ENCODE assay signal across 8 mouse cellular contexts in genomic region chr4:149586044-149586782, GRCm38 (mm10). TPM values are rescaled to one million over a fixed set of nuclear protein-coding genes. Genes with fewer than 3 reads are reported as not detected.
DNase-seq lines count a peak whose midpoint lies in the region; ATAC-seq and TF ChIP-seq lines count a peak whose summit lies in the region.

Gene Clstn1 (plus strand): TSS chr4:149586468.

- H3K27me3 ChIP-seq in heart, embryonic 12.5 days (replicated peaks): peaks cover 52% of the 10 kb centered on the region
- peaks cover 56% of the 10 kb centered on the region for H3K27me3 ChIP-seq in kidney, embryonic 15.5 days
- peaks cover 65% of the 10 kb centered on the region for H3K27me3 ChIP-seq in liver, embryonic 11.5 days (replicated peaks; ENCODE audit: control insufficient read depth, insufficient read depth, low read length)

- ATAC-seq in heart, embryonic 12.5 days (ENCODE audit: insufficient number of reproducible peaks, low FRiP score): peak; percentile 73
- peak; percentile 80 for ATAC-seq in kidney, embryonic 15.5 days (replicated peaks; ENCODE audit: low FRiP score)
- peak; percentile 47; the same call in 1 of the 2 replicates for ATAC-seq in liver, embryonic 11.5 days (replicated peaks; ENCODE audit: low FRiP score)

- no peak within 1 kb of the TSS for H3K27ac ChIP-seq in embryonic fibroblast, embryonic 13.5 days (ENCODE audit: insufficient read depth, low read length)
- no peak within 1 kb of the TSS for H3K27ac ChIP-seq in heart, embryonic 12.5 days (ENCODE audit: poor library complexity, severe bottlenecking)
- no peak within 1 kb of the TSS for H3K27ac ChIP-seq in kidney, embryonic 15.5 days
- H3K27ac ChIP-seq in liver, embryonic 11.5 days (ENCODE audit: low read depth, low read length): no peak within 1 kb of the TSS

- H3K4me3 ChIP-seq in embryonic fibroblast, embryonic 13.5 days (ENCODE audit: insufficient read depth, low read length): peak within 1 kb of the TSS; percentile 56
- H3K4me3 ChIP-seq in heart, embryonic 12.5 days: peak within 1 kb of the TSS; percentile 68
- H3K4me3 ChIP-seq in kidney, embryonic 15.5 days (replicated peaks): peak within 1 kb of the TSS; percentile 89
- peak within 1 kb of the TSS; percentile 68 for H3K4me3 ChIP-seq in liver, embryonic 11.5 days (ENCODE audit: low read depth, low read length)

- 0 out of 2 replicates have a peak, but pooled peaks cover under 1% of the 10 kb centered on the region for H3K9me3 ChIP-seq in heart, embryonic 12.5 days (replicated peaks)
- H3K9me3 ChIP-seq in kidney, embryonic 15.5 days (replicated peaks): no peaks in the 10 kb centered on the region
- H3K9me3 ChIP-seq in liver, embryonic 11.5 days (ENCODE audit: control insufficient read depth, low read length): no peaks in the 10 kb centered on the region

- H3K4me2 ChIP-seq in heart, embryonic 12.5 days: peak within 1 kb of the TSS; percentile 94
- peak within 1 kb of the TSS; percentile 89 for H3K4me2 ChIP-seq in kidney, embryonic 15.5 days
- peak within 1 kb of the TSS; percentile 87 for H3K4me2 ChIP-seq in liver, embryonic 11.5 days

- peak; percentile 53; the same call in 1 of the 2 replicates for TF ChIP-seq POLR2A in embryonic fibroblast, embryonic 13.5 days (IDR thresholded peaks at IDR 0.05; ENCODE audit: low read depth, low read length)

- peak within 1 kb of the TSS; percentile 70 for H3K9ac ChIP-seq in heart, embryonic 12.5 days
- peak within 1 kb of the TSS; percentile 85 for H3K9ac ChIP-seq in kidney, embryonic 15.5 days
- H3K9ac ChIP-seq in liver, embryonic 11.5 days (ENCODE audit: low read depth, low read length): peak within 1 kb of the TSS; percentile 65

- DNase-seq in CD4-positive helper T cell, adult 2 months (ENCODE audit: low read depth, low spot score): peak; percentile 60
- peak; percentile 71 to 85 for DNase-seq in adrenal gland, postnatal 36 days
- peak; percentile 71 for DNase-seq in liver, embryonic 11.5 days (ENCODE audit: low spot score)
- peak; percentile 78 for DNase-seq in neural tube, embryonic 10.5 days (ENCODE audit: extremely low spot score, low spot score)
- peak; percentile 68 for DNase-seq in urinary bladder, postnatal 14 days (ENCODE audit: low spot score)

- 0 out of 2 replicates have a peak, but pooled peaks cover 2% of the 10 kb centered on the region for H3K4me1 ChIP-seq in embryonic fibroblast, embryonic 13.5 days (ENCODE audit: control insufficient read depth, insufficient read depth, low read length)
- H3K4me1 ChIP-seq in heart, embryonic 12.5 days (replicated peaks): peaks cover 11% of the 10 kb centered on the region
- H3K4me1 ChIP-seq in kidney, embryonic 15.5 days: peaks cover 24% of the 10 kb centered on the region
- 0 out of 2 replicates have a peak, but pooled peaks cover 9% of the 10 kb centered on the region for H3K4me1 ChIP-seq in liver, embryonic 11.5 days (replicated peaks; ENCODE audit: control insufficient read depth, insufficient read depth, low read length)

- no peaks in the 10 kb centered on the region for H3K36me3 ChIP-seq in heart, embryonic 12.5 days
- no peaks in the 10 kb centered on the region for H3K36me3 ChIP-seq in kidney, embryonic 15.5 days
- no peaks in the 10 kb centered on the region for H3K36me3 ChIP-seq in liver, embryonic 11.5 days (ENCODE audit: control insufficient read depth, insufficient read depth, low read length)

- WGBS in heart, embryonic 12.5 days: 3% methylated on average over 66 of the region's 103 CpGs
- under 1% methylated on average over 80 of the region's 103 CpGs for WGBS in kidney, embryonic 15.5 days
- WGBS in liver, embryonic 11.5 days: under 1% methylated on average over 81 of the region's 103 CpGs

- no peak for TF ChIP-seq CTCF in embryonic fibroblast, embryonic 13.5 days (IDR thresholded peaks at IDR 0.05; ENCODE audit: borderline replicate concordance, insufficient read depth, low read length)

RNA-seq across cellular contexts. Expression of gene Clstn1, which starts in this region (rescaled TPM):
- total RNA-seq in adrenal gland, postnatal 36 days (2021): 10 to 100 TPM; 92.4 to 97.7 TPM
- 52.0 and 53.6 TPM in 2 replicates for polyA plus RNA-seq in embryonic fibroblast, embryonic 13.5 days (2011; ENCODE audit: insufficient read length, low read depth, missing spikeins)
- polyA plus RNA-seq in heart, embryonic 12.5 days (2016; fragmentation: Nextera tagmentation; extraction: Ambion mirVana): 38.3 and 38.9 TPM in 2 replicates
- polyA plus RNA-seq in kidney, embryonic 15.5 days (2015; fragmentation: Nextera tagmentation; extraction: Ambion mirVana): 36.7 and 41.8 TPM in 2 replicates
- polyA plus RNA-seq in liver, embryonic 11.5 days (2014; fragmentation: Nextera tagmentation; extraction: Ambion mirVana): 7.8 and 7.9 TPM in 2 replicates
